Mouse (Mus musculus) kidney, adult 2 months (tissue): ENCODE measurements around the gene Dapk1.

Source experiments
- CTCF ChIP-seq: fragments of 200-500 bp; conservative IDR thresholded peaks from 2 replicates; pipeline ENCODE4 v1.5.1; 2011; ENCODE audit warnings: low read depth, mild to moderate bottlenecking, control low read depth, low read length, moderate library complexity, mixed read lengths; ENCODE audit not compliant: insufficient read depth, insufficient read length
- POLR2A ChIP-seq: fragments of 200-500 bp; IDR thresholded peaks from one replicate; pipeline ENCODE4 v1.6.1; 2011; ENCODE audit warnings: low read depth, low read length, control low read depth

GRCm38 (mm10) chr13:60802749-60803148 is 201.0 kb downstream of the Dapk1 start, which contains the start of gene Ctsll3:
- TF ChIP-seq CTCF, result no peak
- TF ChIP-seq POLR2A, result no peak
